Mouse (Mus musculus): Measurements from ENCODE around the gene Smarcd1.
"Not testable (repeated sequence)": the region's sequence is repeated elsewhere in the genome, so short reads cannot be mapped to it uniquely, and the experiment has no call there.

Gene Smarcd1

GRCm38 (mm10) chr15:99684156-99684555, 17.8 kb upstream of the Smarcd1 start:
- no peak for DNase-seq (ENCODE audit: low spot score)

- peak; percentile 59 for DNase-seq (ENCODE audit: low spot score)
Measured at GRCm38 (mm10) chr15:99688712-99689111, 13.2 kb upstream of the Smarcd1 start.

DNA sequence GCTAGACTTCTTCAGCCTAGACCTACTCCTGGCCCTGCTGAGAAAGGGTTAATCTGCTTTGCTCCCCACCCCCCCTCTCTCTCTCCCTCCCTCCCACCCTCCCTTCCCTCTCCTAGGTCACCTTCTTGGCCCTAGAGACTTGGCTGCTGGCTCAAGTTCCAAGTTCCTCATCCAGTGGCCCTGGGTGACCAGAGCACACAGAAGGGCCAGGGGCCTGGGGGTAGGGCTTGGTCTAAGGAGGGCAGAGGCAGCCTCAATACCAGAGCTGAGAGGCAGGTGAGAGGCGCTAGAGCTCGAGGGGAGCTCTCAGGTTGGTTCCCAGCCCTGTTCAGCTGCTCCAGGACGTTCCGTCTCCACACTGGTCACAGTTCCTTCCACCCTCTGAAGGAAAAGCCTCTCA, 11.0 kb upstream of the Smarcd1 start:
- DNase-seq (ENCODE audit: low spot score), result no peak

- DNase-seq (ENCODE audit: low spot score), result no peak
Measured at GRCm38 (mm10) chr15:99691976-99692375, 10.0 kb upstream of the Smarcd1 start.

- no peak for DNase-seq (ENCODE audit: low spot score)
Measured at GRCm38 (mm10) chr15:99697309-99697708, 4.6 kb upstream of the Smarcd1 start.

DNA sequence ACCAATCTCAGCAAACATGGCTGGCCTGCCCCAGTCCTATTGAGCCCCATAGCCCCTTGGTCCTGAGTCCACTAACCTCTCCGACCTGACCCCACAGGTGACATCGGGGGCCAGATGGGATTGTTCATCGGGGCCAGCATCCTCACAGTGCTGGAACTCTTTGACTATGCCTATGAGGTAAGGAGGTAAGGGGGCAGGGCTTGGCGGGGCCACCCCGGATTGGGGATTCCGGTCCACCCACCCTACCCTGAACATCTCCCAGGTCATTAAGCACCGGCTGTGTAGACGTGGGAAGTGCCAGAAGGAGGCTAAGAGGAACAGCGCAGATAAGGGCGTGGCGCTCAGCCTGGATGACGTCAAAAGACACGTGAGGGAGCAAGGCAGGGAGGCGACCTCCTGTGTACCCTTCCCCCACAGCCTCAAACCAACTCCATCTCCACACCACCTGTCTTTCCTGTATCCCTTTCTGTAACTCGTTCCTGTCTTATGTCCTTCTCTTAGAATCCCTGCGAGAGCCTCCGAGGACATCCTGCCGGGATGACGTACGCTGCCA, 3.3 kb upstream of the Smarcd1 start:
- DNase-seq (ENCODE audit: low spot score), result no peak

DNA sequence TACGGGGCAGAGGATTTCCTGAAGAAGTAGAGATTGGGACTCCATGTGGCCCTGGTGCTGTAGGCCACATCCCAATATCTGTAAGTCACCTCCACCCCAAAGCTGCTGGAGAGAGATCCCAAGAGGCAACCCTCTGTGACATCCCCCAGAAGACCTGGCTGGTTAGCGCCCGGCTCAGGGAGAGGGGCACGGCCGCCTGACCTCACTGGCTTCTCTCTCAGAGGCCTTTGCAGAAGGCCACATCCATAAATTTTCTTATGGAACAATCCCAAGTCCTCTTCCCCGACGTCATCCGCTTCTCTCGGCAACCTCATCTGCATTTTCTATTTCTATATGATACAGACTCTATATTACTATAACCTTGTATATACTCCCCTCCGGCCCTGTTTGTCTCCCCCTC, 2.2 kb upstream of the Smarcd1 start:
- DNase-seq (ENCODE audit: low spot score), result no peak

DNA sequence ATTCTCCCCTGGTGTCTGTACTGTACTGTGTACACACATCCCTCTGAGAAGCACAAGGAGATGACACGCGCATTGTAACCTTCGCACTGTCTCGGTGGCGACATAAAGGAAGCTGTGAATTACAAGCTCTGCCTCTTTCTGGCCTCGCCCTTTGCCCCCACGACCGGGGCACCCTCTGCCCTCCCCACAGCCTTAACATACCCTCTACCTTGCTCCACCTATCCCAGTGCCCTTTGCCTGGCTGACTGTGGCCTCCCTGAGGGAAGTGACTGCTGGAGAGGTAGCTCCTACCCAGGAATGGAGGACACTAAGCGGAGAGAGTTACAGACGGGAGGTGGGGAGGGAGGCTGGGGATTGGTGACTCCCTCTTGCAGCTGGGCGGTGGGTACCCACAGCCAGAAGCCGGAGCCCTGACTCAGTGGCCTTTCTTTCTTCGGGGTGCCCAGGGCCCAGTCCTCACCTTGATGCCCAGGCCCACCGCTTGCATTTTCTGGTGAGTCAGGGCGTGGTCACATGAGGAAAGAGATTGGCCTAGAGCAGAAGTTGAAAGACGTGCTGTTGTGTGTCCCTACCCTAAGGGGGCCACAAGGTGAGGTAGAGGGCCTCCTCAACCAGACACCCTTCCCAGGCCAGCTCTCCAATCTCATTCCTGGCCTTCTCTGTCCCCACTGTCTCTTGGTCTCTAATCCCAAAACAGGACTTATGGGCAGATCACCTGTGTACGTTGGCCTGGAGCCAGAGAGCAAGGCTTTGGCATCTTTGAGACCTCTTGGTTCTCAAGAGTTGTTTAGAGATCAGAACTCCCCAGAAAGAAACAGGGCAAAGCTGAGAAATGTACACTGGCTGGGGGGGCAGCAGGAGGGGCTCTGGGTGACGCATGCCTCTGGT, 1.5 kb upstream of the Smarcd1 start:
- no peak for DNase-seq (ENCODE audit: low spot score)

DNA sequence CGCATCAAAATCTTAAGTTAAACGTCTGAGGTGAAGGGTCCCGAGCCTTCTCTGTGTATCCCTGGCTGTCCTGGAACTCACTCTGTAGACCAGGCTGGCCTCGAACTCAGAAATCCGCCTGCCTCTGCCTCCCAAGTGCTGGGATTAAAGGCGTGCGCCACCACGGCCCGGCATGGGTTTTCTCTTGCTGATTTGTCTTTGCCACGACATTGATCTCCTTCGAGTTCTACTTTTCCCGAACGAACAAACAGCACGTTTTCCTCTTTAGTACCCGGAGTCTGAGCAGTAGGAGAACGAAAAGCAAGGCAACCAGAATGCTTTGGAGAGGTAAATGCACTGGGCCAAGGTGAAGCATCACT, 310 bp upstream of the Smarcd1 start:
- not testable (repeated sequence) for DNase-seq (ENCODE audit: low spot score)

GRCm38 (mm10) chr15:99703104-99703503, 1.2 kb downstream of the Smarcd1 start:
- DNase-seq (ENCODE audit: low spot score), result no peak

- DNase-seq (ENCODE audit: low spot score), result no peak
Measured at GRCm38 (mm10) chr15:99703676-99704040, 1.7 kb downstream of the Smarcd1 start.

GRCm38 (mm10) chr15:99704041-99704681, 2.2 kb downstream of the Smarcd1 start:
- DNase-seq (ENCODE audit: low spot score), result no peak

DNA sequence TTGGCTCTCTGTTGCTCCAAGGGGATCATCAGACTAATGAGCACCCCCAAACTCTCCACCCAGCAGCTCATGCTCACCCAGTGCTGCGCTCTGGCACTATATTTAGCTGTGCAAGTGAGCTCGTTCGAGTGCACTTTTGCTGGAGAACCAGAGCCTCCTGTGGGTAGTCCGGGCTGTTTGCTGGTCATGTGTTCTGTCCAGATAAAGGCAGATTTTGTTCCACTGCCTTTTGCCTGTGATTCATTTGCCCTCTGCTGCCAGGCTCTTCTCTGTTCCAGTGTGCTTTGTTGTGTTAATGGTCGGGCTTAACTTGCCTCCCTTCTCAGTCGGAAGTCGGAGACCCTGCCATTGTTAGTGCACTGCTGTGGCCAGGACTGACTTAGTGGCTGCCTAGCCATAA, 3.0 kb downstream of the Smarcd1 start:
- no peak for DNase-seq (ENCODE audit: low spot score)

GRCm38 (mm10) chr15:99705440-99706048, 3.6 kb downstream of the Smarcd1 start, which contains the start of gene Gm17349:
TSS of gene Gm17349 (minus strand) at chr15:99705490.
- DNase-seq (ENCODE audit: low spot score), result peak; percentile 44

GRCm38 (mm10) chr15:99708176-99708575, 6.2 kb downstream of the Smarcd1 start:
- DNase-seq (ENCODE audit: low spot score), result no peak

- DNase-seq (ENCODE audit: low spot score), result no peak
Measured at GRCm38 (mm10) chr15:99710221-99711190, 8.6 kb downstream of the Smarcd1 start.

DNA sequence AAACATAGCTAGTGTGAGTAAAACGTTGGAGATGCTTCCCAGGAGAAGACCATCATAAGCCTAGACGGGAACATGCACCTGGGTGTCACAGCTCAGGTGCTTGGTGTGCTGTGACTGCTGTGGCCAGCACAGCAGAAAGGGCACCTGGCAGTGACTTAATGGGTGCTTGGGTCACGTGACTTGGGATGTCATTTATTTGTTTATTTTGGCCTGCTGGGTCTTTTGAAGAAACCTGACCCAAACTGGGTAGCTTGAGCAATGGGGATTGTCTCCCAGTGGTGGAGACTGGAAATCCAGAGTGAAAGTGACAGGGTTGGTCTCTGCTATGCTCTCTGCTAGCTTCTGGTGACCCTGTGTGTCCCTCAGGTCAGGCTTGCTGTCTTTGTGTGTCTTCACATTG, 9.6 kb downstream of the Smarcd1 start:
- no peak for DNase-seq (ENCODE audit: low spot score)

- DNase-seq (ENCODE audit: low spot score), result no peak
Measured at GRCm38 (mm10) chr15:99712666-99713559, 11.0 kb downstream of the Smarcd1 start.

GRCm38 (mm10) chr15:99713569-99713968, 11.6 kb downstream of the Smarcd1 start:
- DNase-seq (ENCODE audit: low spot score), result no peak

- DNase-seq (ENCODE audit: low spot score), result no peak
Measured at GRCm38 (mm10) chr15:99714206-99714605, 12.3 kb downstream of the Smarcd1 start.

DNA sequence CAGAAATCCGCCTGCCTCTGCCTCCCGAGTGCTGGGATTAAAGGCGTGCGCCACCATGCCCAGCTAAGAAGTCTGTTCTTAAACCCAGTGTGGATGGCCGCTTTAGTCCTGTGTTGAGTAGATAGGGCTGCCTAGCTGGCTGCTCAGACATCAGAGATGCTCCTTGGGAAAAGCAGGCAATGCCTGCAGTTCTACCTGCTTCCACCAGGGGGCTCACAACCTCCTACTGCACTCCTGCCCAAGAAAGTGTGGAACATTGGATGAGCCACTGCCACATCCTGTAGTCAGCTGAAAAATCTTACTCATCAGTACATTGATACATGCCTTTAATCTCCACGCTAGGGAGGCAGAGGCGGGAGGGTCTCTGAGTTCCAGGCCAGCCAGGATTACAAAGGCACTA, 12.9 kb downstream of the Smarcd1 start:
- peak; percentile 78 for DNase-seq (ENCODE audit: low spot score)
